In genomic region chr11:102024084-102024758, GRCm38 (mm10) we compare ENCODE assay signal across 20 mouse cellular contexts. TPM values are rescaled to one million over a fixed set of nuclear protein-coding genes. Genes with fewer than 3 reads are reported as not detected.
DNase-seq lines count a peak whose midpoint lies in the region; ATAC-seq and TF ChIP-seq lines count a peak whose summit lies in the region.
"Had no signal": no experiment of that assay in that cellular context is flagged by ENCODE, and none has a peak within 500 bp of the region (broad histone marks: within the 10 kb centered on the region; RNA-seq: fewer than 3 reads in every experiment).

No protein-coding gene starts in this region.

- no peak for TF ChIP-seq POLR2A in kidney, adult 2 months (IDR thresholded peaks at IDR 0.05; ENCODE audit: low read depth, low read length)

- H3K27me3 ChIP-seq in kidney, adult 2 months (replicated peaks; ENCODE audit: control insufficient read depth, insufficient read depth, low read length): no peaks in the 10 kb centered on the region
- H3K27me3 ChIP-seq: limb, embryonic 12.5 days; stomach, embryonic 15.5 days had no signal

- H3K27ac ChIP-seq in kidney, adult 2 months (ENCODE audit: insufficient read depth, low read depth, low read length): no peak overlapping the region
- H3K27ac ChIP-seq: heart, adult 2 months; limb, embryonic 12.5 days; stomach, embryonic 15.5 days had no signal

- H3K4me1 ChIP-seq in kidney, adult 2 months (ENCODE audit: control insufficient read depth, insufficient read depth, low read length): no peaks in the 10 kb centered on the region

- H3K4me3 ChIP-seq in kidney, adult 2 months (ENCODE audit: insufficient read depth, low read depth, low read length): no peak overlapping the region
- H3K4me3 ChIP-seq: heart, adult 2 months; limb, embryonic 12.5 days; stomach, embryonic 15.5 days had no signal

- H3K36me3 ChIP-seq in kidney, adult 2 months (ENCODE audit: control insufficient read depth, insufficient read depth, low read length): no peaks in the 10 kb centered on the region
- H3K36me3 ChIP-seq: stomach, embryonic 15.5 days had no signal

- TF ChIP-seq CTCF in kidney, adult 2 months (conservative IDR thresholded peaks at IDR 0.05; ENCODE audit: insufficient read depth, insufficient read length, low read depth, low read length): no peak

- DNase-seq in kidney, adult 2 months: peak; percentile 21
- DNase-seq in kidney, postnatal 4 days: no peak
- DNase-seq in cerebellum, adult 11-12 months: peak; percentile 93
- peak; percentile 82 for DNase-seq in cerebellum, adult 8-10 months
- DNase-seq in gastrocnemius, postnatal 25 days: peak; percentile 81
- DNase-seq: heart, adult 2 months; kidney, adult 18-20 months; kidney, postnatal 36 days; lung, postnatal 36 days; right cerebral cortex, postnatal 4 days; thymus, postnatal 4 days had no signal

- ATAC-seq in inflammation-experienced regulatory T-cells, adult 6 months: no peak
- ATAC-seq in megakaryocyte, adult 5-6 weeks (ENCODE audit: poor library complexity, severe bottlenecking): no peak
- ATAC-seq in erythroid progenitor cell, adult 5-6 weeks (replicated peaks; ENCODE audit: low FRiP score, poor library complexity, severe bottlenecking): no peak
- ATAC-seq: activated CD4-positive, CD25-positive, alpha-beta regulatory T cell, adult 4 months had no signal

- 66% methylated on average over 6 of the region's 6 CpGs for WGBS in kidney, adult 2 months

RNA-seq across cellular contexts. Expression of gene Mpp3, which starts 4.0 kb away (rescaled TPM):
- polyA plus RNA-seq in kidney, adult 2 months (2012; rRNA removed): 2.3 and 3.5 TPM in 2 replicates
- total RNA-seq in gastrocnemius, postnatal 25 days (2021): 10 to 100 TPM; 17.6 to 29.5 TPM
- polyA plus RNA-seq in inflammation-experienced regulatory T-cells, adult 6 months (2017; shearing (Covaris generic)): under 1 TPM in 1 of 3 experiments, not detected in 2; 0.25 TPM
- not detected in 2 replicates for total RNA-seq in megakaryocyte, adult 5-6 weeks (2015)
- not detected in 2 replicates for total RNA-seq in megakaryocyte, adult 5-6 weeks (2017)
- not detected in 2 replicates for total RNA-seq in erythroid progenitor cell, adult 5-6 weeks (2015; ENCODE audit: low replicate concordance)
- total RNA-seq in erythroid progenitor cell, adult 5-6 weeks (2017; ENCODE audit: low replicate concordance): not detected in 2 replicates

RNA-seq across cellular contexts. Expression of gene Cd300lg, which starts 17.1 kb away (rescaled TPM):
- 62.1 and 67.1 TPM in 2 replicates for polyA plus RNA-seq in kidney, adult 2 months (2012; rRNA removed)
- total RNA-seq in gastrocnemius, postnatal 25 days (2021): 10 to 100 TPM; 13.1 to 16.5 TPM
- polyA plus RNA-seq in inflammation-experienced regulatory T-cells, adult 6 months (2017; shearing (Covaris generic)): under 1 TPM in 1 of 3 experiments, not detected in 2; 0.14 TPM
- total RNA-seq in megakaryocyte, adult 5-6 weeks (2015): 56.1 and 63.1 TPM in 2 replicates
- 37.9 and 40.4 TPM in 2 replicates for total RNA-seq in megakaryocyte, adult 5-6 weeks (2017)
- total RNA-seq in erythroid progenitor cell, adult 5-6 weeks (2015; ENCODE audit: low replicate concordance): 0.42 and 3.6 TPM in 2 replicates
- 0.23 and 0.64 TPM in 2 replicates for total RNA-seq in erythroid progenitor cell, adult 5-6 weeks (2017; ENCODE audit: low replicate concordance)
- total RNA-seq: CH12.LX had no signal

RNA-seq across cellular contexts. Expression of gene Dusp3, which starts 37.4 kb away (rescaled TPM):
- polyA plus RNA-seq in kidney, adult 2 months (2012; rRNA removed): 67.8 and 92.4 TPM in 2 replicates
- total RNA-seq in gastrocnemius, postnatal 25 days (2021): 100 to 1,000 TPM; 134 to 137 TPM
- polyA plus RNA-seq in inflammation-experienced regulatory T-cells, adult 6 months (2017; shearing (Covaris generic)): 1 to 10 TPM; 1.1 to 4.3 (median 1.3) TPM
- 24.9 and 30.3 TPM in 2 replicates for total RNA-seq in megakaryocyte, adult 5-6 weeks (2015)
- 21.9 and 25.2 TPM in 2 replicates for total RNA-seq in megakaryocyte, adult 5-6 weeks (2017)
- total RNA-seq in erythroid progenitor cell, adult 5-6 weeks (2015; ENCODE audit: low replicate concordance): 0.42 and 3.2 TPM in 2 replicates
- 1.6 and 2.7 TPM in 2 replicates for total RNA-seq in erythroid progenitor cell, adult 5-6 weeks (2017; ENCODE audit: low replicate concordance)

RNA-seq across cellular contexts. Expression of gene Cfap97d1, which starts 40.1 kb away (rescaled TPM):
- not detected in 2 replicates for polyA plus RNA-seq in kidney, adult 2 months (2012; rRNA removed)
- not detected for total RNA-seq in gastrocnemius, postnatal 25 days (2021)
- polyA plus RNA-seq in inflammation-experienced regulatory T-cells, adult 6 months (2017; shearing (Covaris generic)): not detected
- not detected in 2 replicates for total RNA-seq in megakaryocyte, adult 5-6 weeks (2015)
- not detected in 2 replicates for total RNA-seq in megakaryocyte, adult 5-6 weeks (2017)
- total RNA-seq in erythroid progenitor cell, adult 5-6 weeks (2015; ENCODE audit: low replicate concordance): not detected in 2 replicates
- not detected in 2 replicates for total RNA-seq in erythroid progenitor cell, adult 5-6 weeks (2017; ENCODE audit: low replicate concordance)
- total RNA-seq: CH12.LX; heart, adult 2 months; heart, postnatal 25 days had no signal
- polyA plus RNA-seq: activated CD4-positive, CD25-positive, alpha-beta regulatory T cell, adult 4 months; heart, adult 2 months; limb, embryonic 12.5 days; liver, embryonic 16.5 days; stomach, embryonic 15.5 days had no signal

RNA-seq across cellular contexts. Expression of gene Sost, which starts 57.4 kb away (rescaled TPM):
- 2.0 TPM in 2 replicates for polyA plus RNA-seq in kidney, adult 2 months (2012; rRNA removed)
- not detected for total RNA-seq in gastrocnemius, postnatal 25 days (2021)
- not detected for polyA plus RNA-seq in inflammation-experienced regulatory T-cells, adult 6 months (2017; shearing (Covaris generic))
- total RNA-seq in megakaryocyte, adult 5-6 weeks (2015): not detected in 2 replicates
- total RNA-seq in megakaryocyte, adult 5-6 weeks (2017): not detected in 2 replicates
- total RNA-seq in erythroid progenitor cell, adult 5-6 weeks (2015; ENCODE audit: low replicate concordance): not detected in 2 replicates
- not detected in 2 replicates for total RNA-seq in erythroid progenitor cell, adult 5-6 weeks (2017; ENCODE audit: low replicate concordance)
- total RNA-seq: CH12.LX had no signal
- polyA plus RNA-seq: activated CD4-positive, CD25-positive, alpha-beta regulatory T cell, adult 4 months; liver, embryonic 16.5 days had no signal

Comparison
In these comparisons a context has a peak if more than half of its experiments do, and no peak if none do; other contexts are left out.
1. DNase-seq: peak in kidney, adult 2 months (single experiment), cerebellum, adult 11-12 months (single experiment), cerebellum, adult 8-10 months (single experiment) and gastrocnemius, postnatal 25 days (single experiment); none in kidney, postnatal 4 days (0 of 2).
2. RNA of gene Mpp3, which starts 4.0 kb away (total RNA-seq): 17.6 to 29.5 TPM in gastrocnemius, postnatal 25 days; not detected in megakaryocyte, adult 5-6 weeks and not detected in erythroid progenitor cell, adult 5-6 weeks; every median in the first group is over 10 times any median in the second.
3. RNA of gene Dusp3, which starts 37.4 kb away (total RNA-seq): 134 to 137 TPM in gastrocnemius, postnatal 25 days and 21.9 to 30.3 TPM in megakaryocyte, adult 5-6 weeks; 0.42 to 3.2 TPM in erythroid progenitor cell, adult 5-6 weeks; every median in the first group is over 4 times any median in the second.